Mouse (Mus musculus) hindbrain, embryonic 11.5 days (tissue): ENCODE measurements around the gene Iqcd. TPM values are rescaled to one million over a fixed set of nuclear protein-coding genes. Genes with fewer than 3 reads are reported as not detected.

Source experiments
- ATAC-seq: fragments of 200-750 bp; cut with Nextera tagmentation; 2 replicates; pipeline ENCODE4 v1.8.0; 2017; ENCODE audit warnings: mild to moderate bottlenecking, moderate TSS enrichment, moderate library complexity; ENCODE audit not compliant: low FRiP score
- DNase-seq: peaks from one replicate; pipeline ENCODE4 v3.0.0-alpha.2; 2015; ENCODE audit warnings: low spot score
- H3K27ac ChIP-seq: fragments of 300-500 bp; sonication (generic); 2 replicates; pipeline ENCODE4 v1.5.1; 2014; ENCODE audit warnings: mild to moderate bottlenecking, low read depth, low read length
- H3K27me3 ChIP-seq: fragments of 300-500 bp; sonication (generic); 2 replicates; pipeline ENCODE4 v1.6.1; 2014; ENCODE audit warnings: mild to moderate bottlenecking, low read length, moderate library complexity, mixed read lengths; ENCODE audit not compliant: control insufficient read depth, insufficient read depth
- H3K36me3 ChIP-seq: fragments of 300-500 bp; sonication (generic); 2 replicates; pipeline ENCODE4 v1.6.1; 2014; ENCODE audit warnings: mild to moderate bottlenecking, low read length, moderate library complexity, mixed read lengths; ENCODE audit not compliant: control insufficient read depth, insufficient read depth
- H3K4me1 ChIP-seq: fragments of 300-500 bp; sonication (generic); replicated peaks from 2 replicates; pipeline ENCODE4 v1.6.1; 2014; ENCODE audit warnings: low read length, mixed read lengths; ENCODE audit not compliant: control insufficient read depth, insufficient read depth
- H3K4me2 ChIP-seq: fragments of 300-500 bp; sonication (generic); replicated peaks from 2 replicates; pipeline ENCODE4 v1.6.1; 2014; ENCODE audit warnings: mild to moderate bottlenecking, low read depth, low read length
- H3K4me3 ChIP-seq: fragments of 300-500 bp; sonication (generic); 2 replicates; pipeline ENCODE4 v1.5.1; 2014; ENCODE audit warnings: low read depth, low read length
- H3K9ac ChIP-seq: fragments of 300-500 bp; sonication (generic); 2 replicates; pipeline ENCODE4 v1.6.1; 2014; ENCODE audit warnings: low read depth, low read length
- H3K9me3 ChIP-seq: fragments of 300-500 bp; sonication (generic); 2 replicates; pipeline ENCODE4 v1.6.1; 2016; ENCODE audit warnings: low read length; ENCODE audit not compliant: control insufficient read depth
- WGBS: fragments of 180-500 bp; shearing (Covaris S2); extraction: QIAGEN DNeasy Blood & Tissue Kit; methylation state at CpG from one replicate; pipeline ENCODE4 v1.1.7; 2014; 5-methylcytosine and 5-hydroxymethylcytosine counted together
- polyA plus RNA-seq: library from polyadenylated mRNA; unstranded; fragments of >200 nt; fragmentation: Nextera tagmentation; extraction: Ambion mirVana; gene quantifications from 2 replicates; pipeline ENCODE4 v1.2.1, GENCODE M21; 2014

Iqcd gene
- polyA plus RNA-seq, 1 experiment from 2014 or later: 1.1 TPM

GRCm38 (mm10) chr5:120624427-120624826, 35.6 kb downstream of the Iqcd start:
- Histone ChIP-seq H3K36me3 (peaks cover 15% of the 10 kb centered on the region), H3K9ac (no peak overlapping the region), H3K9me3 (no peaks in the 10 kb centered on the region), H3K4me1 (no peaks in the 10 kb centered on the region), H3K27ac (no peak overlapping the region), H3K4me2 (no peak overlapping the region), H3K27me3 (no peaks in the 10 kb centered on the region), H3K4me3 (no peak overlapping the region)
- DNase-seq: no peak
- no peak for ATAC-seq
- WGBS: 96% methylated on average over 10 of the region's 10 CpGs

GRCm38 (mm10) chr5:120626399-120626798, 37.6 kb downstream of the Iqcd start:
- no peaks in the 10 kb centered on the region for H3K4me1 ChIP-seq
- H3K36me3 ChIP-seq: peaks cover 9% of the 10 kb centered on the region
- no peak overlapping the region for H3K4me2 ChIP-seq
- H3K27ac ChIP-seq: no peak overlapping the region
- peak; percentile 56 for DNase-seq
- no peak overlapping the region for H3K4me3 ChIP-seq
- H3K9me3 ChIP-seq: no peaks in the 10 kb centered on the region
- no peaks in the 10 kb centered on the region; the same call in 1 of the 2 replicates for H3K27me3 ChIP-seq
- peak; percentile 33; the same call in 1 of the 2 replicates for ATAC-seq
- WGBS: 34% methylated on average over 19 of the region's 19 CpGs
- H3K9ac ChIP-seq: no peak overlapping the region

- no peak overlapping the region for H3K9ac ChIP-seq
- peak; percentile 56 for ATAC-seq
- DNase-seq: no peak
- H3K27me3 ChIP-seq: peaks cover 3% of the 10 kb centered on the region; the same call in 1 of the 2 replicates
- no peaks in the 10 kb centered on the region for H3K4me1 ChIP-seq
- H3K36me3 ChIP-seq: peaks cover 9% of the 10 kb centered on the region
- no peak overlapping the region for H3K4me3 ChIP-seq
- 86% methylated on average over 15 of the region's 15 CpGs for WGBS
- H3K9me3 ChIP-seq: no peaks in the 10 kb centered on the region
- peak overlapping the region; percentile 43; the same call in 1 of the 2 replicates for H3K27ac ChIP-seq
- no peak overlapping the region for H3K4me2 ChIP-seq
Observed at GRCm38 (mm10) chr5:120627515-120628300, 38.9 kb downstream of the Iqcd start.

GRCm38 (mm10) chr5:120628624-120629023, 39.8 kb downstream of the Iqcd start:
- ATAC-seq: no peak
- no peak overlapping the region for H3K4me2 ChIP-seq
- H3K27me3 ChIP-seq: peaks cover 3% of the 10 kb centered on the region; the same call in 1 of the 2 replicates
- no peaks in the 10 kb centered on the region for H3K9me3 ChIP-seq
- H3K36me3 ChIP-seq: peaks cover 9% of the 10 kb centered on the region
- no peak overlapping the region for H3K27ac ChIP-seq
- H3K4me1 ChIP-seq: no peaks in the 10 kb centered on the region
- 79% methylated on average over 7 of the region's 7 CpGs for WGBS
- H3K4me3 ChIP-seq: no peak overlapping the region
- H3K9ac ChIP-seq: no peak overlapping the region
- DNase-seq: no peak

- H3K27me3 ChIP-seq: peaks cover 3% of the 10 kb centered on the region; the same call in 1 of the 2 replicates
- 5% methylated on average over 29 of the region's 29 CpGs for WGBS
- ATAC-seq (no peak), DNase-seq (no peak)
- no peak overlapping the region for H3K27ac ChIP-seq
- no peaks in the 10 kb centered on the region for H3K9me3 ChIP-seq
- no peaks in the 10 kb centered on the region for H3K4me1 ChIP-seq
- no peak overlapping the region for H3K4me3 ChIP-seq
- H3K4me2 ChIP-seq: peak overlapping the region; percentile 21; the same call in 1 of the 2 replicates
- no peaks in the 10 kb centered on the region for H3K36me3 ChIP-seq
- H3K9ac ChIP-seq: no peak overlapping the region
Observed at GRCm38 (mm10) chr5:120631128-120631527, 42.3 kb downstream of the Iqcd start.

GRCm38 (mm10) chr5:120631892-120632291, 43.1 kb downstream of the Iqcd start:
- DNase-seq (no peak), ATAC-seq (no peak)
- H3K4me1 ChIP-seq: no peaks in the 10 kb centered on the region
- H3K9me3 ChIP-seq: no peaks in the 10 kb centered on the region
- H3K4me3 ChIP-seq: no peak overlapping the region
- no peak overlapping the region for H3K4me2 ChIP-seq
- 87% methylated on average over 5 of the region's 5 CpGs for WGBS
- no peaks in the 10 kb centered on the region for H3K36me3 ChIP-seq
- no peak overlapping the region for H3K27ac ChIP-seq
- H3K27me3 ChIP-seq: peaks cover 3% of the 10 kb centered on the region; the same call in 1 of the 2 replicates
- H3K9ac ChIP-seq: no peak overlapping the region

- no peaks in the 10 kb centered on the region for H3K9me3 ChIP-seq
- H3K36me3 ChIP-seq: no peaks in the 10 kb centered on the region
- DNase-seq: no peak
- no peak within 1 kb of the TSS for H3K4me2 ChIP-seq
- 56% methylated on average over 9 of the region's 9 CpGs for WGBS
- H3K4me3 ChIP-seq: no peak within 1 kb of the TSS
- no peaks in the 10 kb centered on the region for H3K4me1 ChIP-seq
- no peak for ATAC-seq
- no peak within 1 kb of the TSS for H3K27ac ChIP-seq
- no peak within 1 kb of the TSS for H3K9ac ChIP-seq
- H3K27me3 ChIP-seq: peaks cover 3% of the 10 kb centered on the region; the same call in 1 of the 2 replicates
Observed at GRCm38 (mm10) chr5:120634131-120634530, 45.3 kb downstream of the Iqcd start, which contains the start of gene Cfap73. Gene Cfap73, minus strand, starts transcription at chr5:120634235.

GRCm38 (mm10) chr5:120634860-120635259, 46.0 kb downstream of the Iqcd start:
- Histone ChIP-seq H3K9me3 (no peaks in the 10 kb centered on the region), H3K4me3 (no peak overlapping the region), H3K4me2 (no peak overlapping the region), H3K4me1 (no peaks in the 10 kb centered on the region), H3K36me3 (no peaks in the 10 kb centered on the region), H3K27ac (no peak overlapping the region), H3K9ac (no peak overlapping the region), H3K27me3 (peaks cover 3% of the 10 kb centered on the region; the same call in 1 of the 2 replicates)
- ATAC-seq: no peak
- 36% methylated on average over 5 of the region's 5 CpGs for WGBS
- DNase-seq: no peak

GRCm38 (mm10) chr5:120635633-120636032, 46.8 kb downstream of the Iqcd start:
- DNase-seq (no peak), ATAC-seq (no peak)
- H3K9ac ChIP-seq: no peak overlapping the region
- H3K9me3 ChIP-seq: no peaks in the 10 kb centered on the region
- H3K4me3 ChIP-seq: no peak overlapping the region
- 89% methylated on average over 5 of the region's 5 CpGs for WGBS
- H3K4me1 ChIP-seq: no peaks in the 10 kb centered on the region
- no peaks in the 10 kb centered on the region for H3K36me3 ChIP-seq
- H3K27ac ChIP-seq: no peak overlapping the region
- H3K27me3 ChIP-seq: peaks cover 3% of the 10 kb centered on the region; the same call in 1 of the 2 replicates
- no peak overlapping the region for H3K4me2 ChIP-seq
